Mouse (Mus musculus) liver, embryonic 15.5 days (tissue): Measurements from ENCODE around the gene Gm21983. TPM values are rescaled to one million over a fixed set of nuclear protein-coding genes. Genes with fewer than 3 reads are reported as not detected.

Source experiments
- ATAC-seq: fragments of 200-750 bp; cut with Nextera tagmentation; 2 replicates; pipeline ENCODE4 v1.8.0; 2017; ENCODE audit warnings: moderate number of reproducible peaks, mild to moderate bottlenecking, moderate library complexity; ENCODE audit not compliant: insufficient read depth
- H3K27ac ChIP-seq: fragments of 300-500 bp; sonication (generic); replicated peaks from 2 replicates; pipeline ENCODE4 v1.5.1; 2015; ENCODE audit warnings: mild to moderate bottlenecking, inconsistent platforms
- H3K27me3 ChIP-seq: fragments of 300-500 bp; sonication (generic); 2 replicates; pipeline ENCODE4 v1.6.1; 2015; ENCODE audit warnings: mild to moderate bottlenecking, inconsistent platforms
- H3K36me3 ChIP-seq: fragments of 300-500 bp; sonication (generic); replicated peaks from 2 replicates; pipeline ENCODE4 v1.6.1; 2015; ENCODE audit warnings: moderate library complexity, mild to moderate bottlenecking, inconsistent platforms
- H3K4me1 ChIP-seq: fragments of 300-500 bp; sonication (generic); replicated peaks from 2 replicates; pipeline ENCODE4 v1.6.1; 2015; ENCODE audit warnings: inconsistent platforms
- H3K4me2 ChIP-seq: fragments of 300-500 bp; sonication (generic); 2 replicates; pipeline ENCODE4 v1.6.1; 2015; ENCODE audit warnings: moderate library complexity, mild to moderate bottlenecking, inconsistent platforms
- H3K4me3 ChIP-seq: fragments of 300-500 bp; sonication (generic); replicated peaks from 2 replicates; pipeline ENCODE4 v1.5.1; 2015; ENCODE audit warnings: mild to moderate bottlenecking, inconsistent platforms
- H3K9ac ChIP-seq: fragments of 300-500 bp; sonication (generic); 2 replicates; pipeline ENCODE4 v1.6.1; 2015; ENCODE audit warnings: moderate library complexity, mild to moderate bottlenecking, inconsistent platforms
- H3K9me3 ChIP-seq: fragments of 300-500 bp; sonication (generic); replicated peaks from 2 replicates; pipeline ENCODE4 v1.6.1; 2016; ENCODE audit warnings: inconsistent platforms
- WGBS: fragments of 180-500 bp; shearing (Covaris S2); methylation state at CpG from one replicate; pipeline ENCODE4 v1.1.7; 2015; ENCODE audit warnings: mixed read lengths; ENCODE audit not compliant: insufficient replicate concordance; 5-methylcytosine and 5-hydroxymethylcytosine counted together
- polyA plus RNA-seq: library from polyadenylated mRNA; unstranded; fragments of >200 nt; fragmentation: Nextera tagmentation; extraction: Ambion mirVana; gene quantifications from 2 replicates; pipeline ENCODE4 v1.2.1, GENCODE M21; 2015

The Gm21983 gene
- polyA plus RNA-seq, 1 experiment from 2014 or later = not detected

GRCm38 (mm10) chr7:27203730-27204449 lies 23.0 kb upstream of the Gm21983 start:
- WGBS = 86% methylated on average over 8 of the region's 8 CpGs
- Histone ChIP-seq H3K9ac (no peak overlapping the region), H3K4me1 (no peaks in the 10 kb centered on the region), H3K36me3 (peaks cover 25% of the 10 kb centered on the region), H3K27ac (no peak overlapping the region), H3K27me3 (no peaks in the 10 kb centered on the region), H3K9me3 (no peaks in the 10 kb centered on the region), H3K4me3 (no peak overlapping the region), H3K4me2 (no peak overlapping the region)
- ATAC-seq = no peak

- Histone ChIP-seq H3K9ac (no peak overlapping the region), H3K4me2 (no peak overlapping the region), H3K27me3 (no peaks in the 10 kb centered on the region), H3K36me3 (peaks cover 22% of the 10 kb centered on the region), H3K4me3 (no peak overlapping the region), H3K4me1 (peaks cover 20% of the 10 kb centered on the region), H3K9me3 (no peaks in the 10 kb centered on the region), H3K27ac (no peak overlapping the region)
- ATAC-seq = no peak
- WGBS = 78% methylated on average over 8 of the region's 8 CpGs
Measured at GRCm38 (mm10) chr7:27198779-27199178, 17.9 kb upstream of the Gm21983 start.

GRCm38 (mm10) chr7:27198355-27198754 lies 17.5 kb upstream of the Gm21983 start:
- H3K27me3 ChIP-seq = no peaks in the 10 kb centered on the region
- no peak overlapping the region for H3K27ac ChIP-seq
- H3K36me3 ChIP-seq = peaks cover 22% of the 10 kb centered on the region
- no peak for ATAC-seq
- H3K9ac ChIP-seq = no peak overlapping the region
- peaks cover 23% of the 10 kb centered on the region for H3K4me1 ChIP-seq
- H3K9me3 ChIP-seq = no peaks in the 10 kb centered on the region
- no peak overlapping the region for H3K4me3 ChIP-seq
- H3K4me2 ChIP-seq = no peak overlapping the region

DNA sequence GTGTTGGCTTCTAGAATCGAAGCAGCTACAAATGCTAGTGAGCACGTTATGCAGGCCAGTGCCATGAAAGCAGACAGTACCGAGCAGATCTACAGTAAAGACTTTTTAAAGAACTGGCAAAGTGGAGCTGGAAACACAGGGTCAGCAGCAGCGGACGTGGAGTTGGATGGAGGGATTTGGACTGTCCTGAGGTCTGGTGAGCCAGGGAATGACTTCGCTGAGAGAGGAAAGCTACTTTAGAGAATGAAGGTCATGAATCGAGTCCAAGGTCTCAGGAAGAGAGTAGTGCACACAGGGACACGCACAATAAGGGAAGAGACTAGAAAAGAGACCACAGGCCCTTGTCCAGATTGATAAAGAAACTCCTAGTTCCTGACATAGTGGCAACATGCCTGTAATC lies 16.7 kb upstream of the Gm21983 start:
- peaks cover 22% of the 10 kb centered on the region for H3K36me3 ChIP-seq
- no peaks in the 10 kb centered on the region for H3K27me3 ChIP-seq
- no peak for ATAC-seq
- H3K4me2 ChIP-seq = no peak overlapping the region
- H3K27ac ChIP-seq = no peak overlapping the region
- no peak overlapping the region for H3K4me3 ChIP-seq
- peaks cover 23% of the 10 kb centered on the region for H3K4me1 ChIP-seq
- no peaks in the 10 kb centered on the region for H3K9me3 ChIP-seq
- H3K9ac ChIP-seq = no peak overlapping the region
- 74% methylated on average over 8 of the region's 8 CpGs for WGBS

- peaks cover 23% of the 10 kb centered on the region for H3K4me1 ChIP-seq
- 0 out of 2 replicates have a peak overlapping the region, but pooled peaks have one; percentile 82 for H3K4me2 ChIP-seq
- no peaks in the 10 kb centered on the region for H3K9me3 ChIP-seq
- no peak overlapping the region for H3K4me3 ChIP-seq
- peak overlapping the region; percentile 66; the same call in 1 of the 2 replicates for H3K27ac ChIP-seq
- H3K36me3 ChIP-seq = peaks cover 24% of the 10 kb centered on the region
- WGBS = 63% methylated on average over 3 of the region's 3 CpGs
- ATAC-seq = no peak
- no peaks in the 10 kb centered on the region for H3K27me3 ChIP-seq
- no peak overlapping the region for H3K9ac ChIP-seq
Measured at GRCm38 (mm10) chr7:27197136-27197535, 16.2 kb upstream of the Gm21983 start.

DNA sequence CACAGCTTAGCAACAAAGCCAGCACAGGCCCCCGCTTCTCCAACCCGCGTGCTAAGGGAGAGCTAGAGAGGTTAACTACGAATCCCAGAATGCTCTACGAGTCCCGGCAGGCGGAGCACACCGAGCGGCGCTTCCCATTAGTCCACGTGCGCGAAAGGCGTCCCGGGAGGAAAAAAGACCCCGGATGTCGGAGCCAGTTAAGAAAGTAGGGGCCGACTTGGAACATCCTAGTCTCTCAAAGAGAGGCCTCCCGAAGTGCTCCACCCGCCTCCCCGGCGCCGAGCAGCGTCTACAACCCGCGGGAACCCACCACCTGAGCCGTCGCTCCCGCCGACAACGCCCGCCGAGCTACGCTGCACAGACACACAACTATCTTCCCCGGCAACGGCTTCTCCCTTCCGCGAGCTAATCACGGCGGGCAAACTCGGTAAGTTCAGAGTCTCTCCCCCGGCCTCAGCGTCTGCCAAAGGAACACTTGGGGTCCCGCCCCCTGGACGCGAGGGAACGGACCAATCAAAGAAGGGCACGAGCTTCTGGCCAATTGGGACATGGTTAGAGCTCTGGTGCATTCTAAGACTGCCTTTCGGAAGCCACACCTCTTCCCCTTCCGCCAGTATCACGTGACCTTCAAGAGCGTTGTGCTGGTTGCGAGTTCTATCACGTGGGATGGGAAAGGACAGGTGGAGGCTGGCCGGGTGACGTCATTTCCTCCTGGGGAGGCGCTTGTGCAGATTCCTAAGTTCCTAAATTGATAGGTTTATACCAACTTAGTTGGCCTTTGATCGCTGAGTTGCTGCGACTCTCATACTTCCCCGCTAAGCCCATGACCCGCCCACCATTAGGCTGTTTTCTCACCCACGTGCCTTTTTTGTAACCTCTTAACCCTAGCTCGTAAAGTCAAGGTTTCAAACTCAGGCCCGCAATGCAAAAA lies 15.1 kb upstream of the Gm21983 start, which contains the start of the genes BC024978 and Snrpa:
Gene BC024978, plus strand, starts transcription at position 101 of the 931 bp plus-strand sequence.
Gene Snrpa, minus strand, starts transcription at position 591 of the 931 bp plus-strand sequence.
- ATAC-seq = peak; percentile 96
- Histone ChIP-seq H3K4me2 (peak within 1 kb of the TSS; percentile 82), H3K36me3 (peaks cover 36% of the 10 kb centered on the region), H3K9ac (peak within 1 kb of the TSS; percentile 68), H3K4me1 (peaks cover 23% of the 10 kb centered on the region), H3K9me3 (no peaks in the 10 kb centered on the region), H3K27me3 (no peaks in the 10 kb centered on the region), H3K27ac (peak within 1 kb of the TSS; percentile 94), H3K4me3 (peak within 1 kb of the TSS; percentile 75)
- WGBS = under 1% methylated on average over 64 of the region's 64 CpGs

GRCm38 (mm10) chr7:27193731-27194130 lies 12.8 kb upstream of the Gm21983 start:
- Histone ChIP-seq H3K9ac (no peak overlapping the region), H3K27ac (no peak overlapping the region), H3K4me1 (peaks cover 23% of the 10 kb centered on the region), H3K36me3 (peaks cover 58% of the 10 kb centered on the region), H3K4me2 (no peak overlapping the region), H3K9me3 (no peaks in the 10 kb centered on the region), H3K4me3 (no peak overlapping the region), H3K27me3 (no peaks in the 10 kb centered on the region)
- WGBS = 66% methylated on average over 4 of the region's 4 CpGs
- ATAC-seq = no peak

- H3K4me1 ChIP-seq = peaks cover 23% of the 10 kb centered on the region
- H3K36me3 ChIP-seq = peaks cover 71% of the 10 kb centered on the region
- no peaks in the 10 kb centered on the region for H3K9me3 ChIP-seq
- 82% methylated on average over 5 of the region's 5 CpGs for WGBS
- no peak overlapping the region for H3K27ac ChIP-seq
- no peaks in the 10 kb centered on the region for H3K27me3 ChIP-seq
- H3K4me3 ChIP-seq = no peak overlapping the region
- H3K4me2 ChIP-seq = no peak overlapping the region
- no peak overlapping the region for H3K9ac ChIP-seq
- ATAC-seq = no peak
Measured at GRCm38 (mm10) chr7:27192434-27192833, 11.5 kb upstream of the Gm21983 start.

DNA sequence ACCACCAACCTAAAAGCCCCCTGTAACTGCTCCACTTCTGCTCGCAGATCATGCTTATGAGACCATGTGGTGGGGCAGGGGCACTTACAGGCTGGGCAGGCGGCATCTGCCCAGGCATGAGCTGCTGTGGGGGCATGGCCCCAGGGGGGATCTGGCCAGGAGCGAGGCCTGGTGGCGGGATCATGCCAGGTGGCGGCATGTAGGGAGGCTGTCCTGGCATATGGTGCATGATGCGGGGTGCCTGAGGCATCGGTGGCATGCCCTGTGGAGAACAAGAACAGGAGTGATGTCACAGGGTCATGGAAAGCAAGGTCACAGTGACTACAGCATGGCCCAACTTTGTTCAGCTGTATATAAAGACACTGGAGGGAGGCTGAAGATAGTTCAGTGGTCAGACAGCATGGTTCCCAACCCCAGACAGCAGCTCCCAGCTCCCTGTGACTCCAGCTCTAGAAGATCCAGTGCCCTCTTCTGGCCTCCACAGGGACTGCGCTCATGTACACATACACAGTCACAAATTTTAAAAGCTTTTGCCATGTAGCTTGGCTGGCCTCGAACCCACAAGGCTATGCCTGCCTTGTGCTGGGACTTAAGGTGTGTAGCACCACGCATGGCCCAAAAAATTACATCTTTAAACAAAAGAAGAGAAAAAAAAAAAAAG lies 8.5 kb upstream of the Gm21983 start:
- H3K4me2 ChIP-seq = no peak overlapping the region
- peaks cover 98% of the 10 kb centered on the region for H3K36me3 ChIP-seq
- no peak overlapping the region for H3K27ac ChIP-seq
- 80% methylated on average over 10 of the region's 10 CpGs for WGBS
- no peak overlapping the region for H3K4me3 ChIP-seq
- H3K4me1 ChIP-seq = peaks cover 8% of the 10 kb centered on the region
- no peaks in the 10 kb centered on the region for H3K27me3 ChIP-seq
- no peak for ATAC-seq
- no peak overlapping the region for H3K9ac ChIP-seq
- no peaks in the 10 kb centered on the region for H3K9me3 ChIP-seq

DNA sequence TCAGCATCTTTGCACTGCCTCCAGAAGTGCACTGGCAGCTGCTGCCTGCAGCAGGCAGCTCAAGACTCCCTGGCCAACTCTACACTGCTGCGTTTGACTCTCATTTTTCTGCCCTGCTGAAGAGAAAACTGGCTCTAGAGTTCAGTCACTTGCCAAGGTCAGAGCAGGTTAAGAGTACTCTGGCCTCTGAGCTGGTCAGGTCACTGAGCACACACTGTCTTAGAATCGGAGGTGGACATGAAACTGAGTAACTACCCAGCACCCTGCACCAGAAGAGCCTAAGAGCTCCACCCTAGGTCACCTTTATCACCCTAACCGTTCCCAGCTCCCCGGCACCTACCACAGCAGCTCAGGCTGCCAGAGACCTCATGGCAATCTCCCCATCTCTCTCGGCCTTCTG lies 5.1 kb upstream of the Gm21983 start:
- Histone ChIP-seq H3K9ac (no peak overlapping the region), H3K36me3 (peaks cover 69% of the 10 kb centered on the region), H3K4me3 (no peak overlapping the region), H3K4me2 (no peak overlapping the region), H3K4me1 (peaks cover 4% of the 10 kb centered on the region; the same call in 1 of the 2 replicates), H3K9me3 (no peaks in the 10 kb centered on the region), H3K27ac (no peak overlapping the region), H3K27me3 (no peaks in the 10 kb centered on the region)
- no peak for ATAC-seq
- WGBS = 68% methylated on average over 5 of the region's 5 CpGs

- Histone ChIP-seq H3K4me2 (no peak overlapping the region), H3K9ac (no peak overlapping the region), H3K9me3 (no peaks in the 10 kb centered on the region), H3K27ac (no peak overlapping the region), H3K4me1 (peaks cover 10% of the 10 kb centered on the region), H3K36me3 (peaks cover 59% of the 10 kb centered on the region), H3K27me3 (no peaks in the 10 kb centered on the region), H3K4me3 (no peak overlapping the region)
- no peak for ATAC-seq
- 35% methylated on average over 3 of the region's 3 CpGs for WGBS
Measured at GRCm38 (mm10) chr7:27184964-27185363, 4.1 kb upstream of the Gm21983 start.
